Mouse (Mus musculus) monocyte, adult 59 days (primary cell): ENCODE results near the gene Gkn2. TPM values are rescaled to one million over a fixed set of nuclear protein-coding genes. Genes with fewer than 3 reads are reported as not detected.

Experiments
- total RNA-seq, 2 experiments: library from RNA; stranded (reverse); gene quantifications; one replicate each; pipeline ENCODE4 v1.2.4; 2023

Gkn2 gene
- not detected for total RNA-seq

DNA sequence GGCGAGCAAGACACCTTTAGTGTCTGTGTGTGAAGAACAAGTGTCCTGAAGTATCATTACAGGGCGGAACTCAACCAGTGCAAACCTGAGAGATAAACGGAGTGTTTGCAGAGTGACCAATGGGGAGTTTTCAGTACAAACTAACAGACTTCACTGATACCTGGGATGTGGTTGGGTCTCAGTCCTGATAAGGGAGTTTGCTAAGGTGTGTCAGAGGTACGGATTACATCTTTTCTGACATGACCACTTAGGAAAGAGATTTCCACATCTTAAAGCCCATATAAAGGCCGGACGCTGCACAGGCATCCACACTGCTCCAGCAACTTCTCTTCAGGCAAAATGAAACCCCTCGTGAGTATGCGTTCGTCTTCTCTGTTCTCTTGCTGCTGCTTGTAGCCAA lies at the start of gene Gkn2:
Gkn2 (plus strand) TSS at position 301 of the 400 bp plus-strand sequence.

DNA sequence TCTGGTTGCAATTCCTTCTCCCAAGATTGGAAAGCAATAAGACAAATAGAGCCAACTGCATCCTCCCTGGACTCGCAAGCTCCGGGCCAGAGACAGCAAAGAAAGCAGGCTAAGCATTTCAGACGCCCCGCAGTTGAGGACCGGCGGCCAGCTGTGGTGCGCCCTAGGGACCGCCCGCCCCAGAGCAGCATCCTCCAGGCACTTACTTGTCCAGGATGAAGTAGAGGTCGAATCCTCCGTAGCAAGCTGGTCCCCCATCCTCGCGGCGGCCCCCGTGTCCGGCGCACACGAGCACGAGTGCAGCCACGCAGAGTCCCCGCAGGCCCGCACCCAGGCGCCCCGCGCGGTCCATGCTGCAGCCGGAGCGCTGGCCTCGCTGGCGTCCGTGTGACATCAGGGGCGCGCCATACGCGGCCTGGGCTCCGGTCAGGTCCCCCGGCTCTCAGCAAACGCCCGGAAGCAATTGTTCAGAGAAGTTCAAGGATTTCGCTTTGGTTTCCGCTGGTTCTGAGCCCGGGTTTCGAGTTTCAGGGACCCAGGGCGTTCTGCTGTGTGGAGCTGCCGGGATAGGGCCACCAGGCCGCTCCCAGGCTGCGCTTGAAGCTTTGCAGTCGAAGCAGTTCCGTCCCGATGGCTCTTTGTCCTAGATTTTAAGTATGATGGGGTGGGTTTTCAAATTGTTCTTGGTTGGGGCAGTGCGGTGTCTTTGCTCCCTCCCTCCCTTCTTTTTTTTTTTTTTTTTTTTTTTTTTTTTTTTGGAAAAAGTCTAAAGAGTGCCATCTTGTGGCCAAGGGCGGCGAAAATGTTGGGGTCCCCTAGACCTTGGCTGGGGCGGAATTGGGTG lies 37.8 kb upstream of the Gkn2 start, which contains the start of gene Antxr1:
Antxr1 (minus strand) TSS at position 731 of the 844 bp plus-strand sequence.

DNA sequence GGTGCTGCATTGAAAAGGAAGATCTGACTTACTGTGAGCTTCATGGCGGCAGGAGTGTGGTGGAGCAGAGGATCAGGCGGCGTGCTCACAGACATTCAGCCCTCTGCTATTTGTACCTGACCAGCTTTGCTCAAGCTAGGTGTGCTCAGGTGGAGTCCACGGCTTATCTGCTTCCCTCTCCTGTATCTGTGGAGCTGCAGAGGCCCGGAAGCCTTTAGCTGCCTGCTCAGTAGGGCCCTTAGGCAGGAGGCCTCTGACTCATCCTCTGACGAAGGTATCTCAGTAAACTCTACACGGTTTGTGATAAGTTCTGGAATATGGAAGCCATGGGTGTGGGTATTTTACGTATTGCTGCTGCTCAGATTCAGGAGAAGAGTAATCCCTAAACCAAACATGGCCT lies 22.3 kb upstream of the Gkn2 start, which contains the start of gene Gkn1:
Gkn1 (minus strand) TSS at position 114 of the 400 bp plus-strand sequence.

DNA sequence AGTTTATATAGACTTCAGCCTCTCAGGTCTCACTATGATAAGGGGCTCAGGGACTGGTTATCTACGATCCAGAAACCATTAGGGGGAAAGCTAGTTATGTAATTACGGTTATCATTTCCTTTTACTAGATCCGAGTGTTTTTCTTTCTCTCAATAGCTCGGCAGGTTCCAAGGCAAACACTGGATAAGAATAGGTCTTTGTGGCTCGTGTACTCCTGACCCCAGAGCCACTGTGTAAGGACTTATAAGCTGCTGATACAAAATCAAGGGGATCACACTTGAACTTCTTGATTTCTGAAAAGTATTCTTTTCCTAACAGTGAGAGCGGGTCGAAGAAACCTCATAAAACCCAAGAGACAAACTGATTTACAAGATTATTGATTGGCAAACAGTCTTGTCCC lies 15.7 kb downstream of the Gkn2 start, which contains the start of gene Gkn3:
Gkn3 (minus strand) TSS at position 59 of the 400 bp plus-strand sequence.

DNA sequence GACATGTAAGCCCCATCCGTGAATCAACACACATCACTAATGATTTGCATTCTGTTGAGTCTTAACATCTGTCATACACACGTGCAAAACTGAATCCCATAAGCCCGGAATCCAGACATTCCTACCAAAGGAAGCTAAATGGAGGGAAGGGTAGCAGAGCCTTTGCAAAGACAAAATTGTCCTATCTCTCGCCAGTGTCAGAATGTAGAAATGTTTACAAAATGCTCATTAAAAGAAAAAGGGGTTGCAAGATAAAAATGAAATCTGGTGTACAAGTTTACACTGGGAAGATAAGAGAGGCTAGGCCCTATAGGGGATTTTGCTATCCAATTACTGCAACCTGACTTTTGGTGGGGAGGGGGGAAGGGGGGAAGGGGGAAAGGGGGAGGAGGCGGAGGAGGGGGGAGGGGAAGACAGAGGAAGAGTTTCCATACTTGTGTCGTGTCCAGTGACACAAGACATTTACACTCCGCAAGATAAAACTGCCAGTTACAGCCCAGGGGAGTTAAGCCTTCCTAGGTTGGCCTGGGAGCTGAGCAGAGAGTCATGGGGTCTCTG lies 55.4 kb downstream of the Gkn2 start, which contains the start of gene Bmp10:
Bmp10 (plus strand) TSS at position 508 of the 558 bp plus-strand sequence.

Other genes with a start within 250 kb of the Gkn2 start
- gene Antxr1, start 37.5 kb upstream of the Gkn2 start, total RNA-seq, result 1 to 10 TPM in 1 of 2 experiments, under 1 TPM in 1; 0.58 to 1.1 TPM
- gene Gkn1, start 22.4 kb upstream of the Gkn2 start, total RNA-seq, result not detected
- gene Gkn3, start 15.6 kb downstream of the Gkn2 start, total RNA-seq, result not detected
- not detected for gene Bmp10, start 55.6 kb downstream of the Gkn2 start, total RNA-seq
- 100 to 1,000 TPM in 1 of 2 experiments, 10 to 100 TPM in 1; 98.7 to 101 TPM for gene Arhgap25, start 159.9 kb downstream of the Gkn2 start, total RNA-seq
- gene Prokr1, start 217.4 kb downstream of the Gkn2 start, total RNA-seq, result 1 to 10 TPM; 1.3 to 1.8 TPM